Mouse (Mus musculus): ENCODE measurements around the gene Renbp. TPM values are rescaled to one million over a fixed set of nuclear protein-coding genes. Genes with fewer than 3 reads are reported as not detected.

The Renbp gene
- 1 to 10 TPM; 5.4 to 6.4 TPM for total RNA-seq (2021)
- long read RNA-seq, experiment 1, partial matches to known transcripts: 0 of 6 reads
- long read RNA-seq, experiment 1, other reads (novel, unspliced or antisense): 2 of 6 reads
- long read RNA-seq, experiment 2, transcript Renbp-202 (11 exons, 1,418 nt): major isoform, 6 of 7 reads
- long read RNA-seq, experiment 2, partial matches to known transcripts: 1 of 7 reads
- long read RNA-seq, experiment 2, other reads (novel, unspliced or antisense): 0 of 7 reads

- intact Hi-C loops (cut with DNase I): no loop called here
- DNase-seq (ENCODE audit: low spot score in 2 of 2): peak in 1 of 2 experiments; percentile 11
These were observed at the start of gene Renbp for GRCm38 (mm10) chrX:73930402-73931062. Gene Renbp (minus strand): TSS chrX:73930850.

DNA sequence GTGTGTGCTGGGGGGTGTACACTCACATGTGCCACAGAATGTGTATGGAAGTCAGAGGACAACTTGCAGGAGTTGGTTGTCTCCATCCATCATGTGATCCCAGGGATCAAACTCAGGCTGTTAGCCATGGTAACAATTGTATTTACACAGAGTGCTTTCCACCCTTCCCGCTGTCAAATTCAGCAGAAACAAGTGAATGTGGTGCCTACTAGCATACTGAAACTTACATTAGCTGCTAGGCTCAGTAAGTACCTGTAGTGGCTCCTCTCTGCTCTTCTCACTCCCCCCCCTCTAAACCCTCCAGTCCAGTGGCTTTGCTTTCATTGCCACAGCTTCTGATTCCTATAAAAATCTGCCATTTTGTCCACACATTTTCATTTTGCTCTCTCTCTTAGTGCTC lies 47.1 kb upstream of the Renbp start:
- no peak for DNase-seq (ENCODE audit: low spot score in 2 of 2)
- intact Hi-C loops (cut with DNase I): no loop called here

GRCm38 (mm10) chrX:73976283-73976682 lies 45.6 kb upstream of the Renbp start:
- intact Hi-C loops (cut with DNase I): no loop called here
- DNase-seq (ENCODE audit: low spot score in 2 of 2): no peak

DNA sequence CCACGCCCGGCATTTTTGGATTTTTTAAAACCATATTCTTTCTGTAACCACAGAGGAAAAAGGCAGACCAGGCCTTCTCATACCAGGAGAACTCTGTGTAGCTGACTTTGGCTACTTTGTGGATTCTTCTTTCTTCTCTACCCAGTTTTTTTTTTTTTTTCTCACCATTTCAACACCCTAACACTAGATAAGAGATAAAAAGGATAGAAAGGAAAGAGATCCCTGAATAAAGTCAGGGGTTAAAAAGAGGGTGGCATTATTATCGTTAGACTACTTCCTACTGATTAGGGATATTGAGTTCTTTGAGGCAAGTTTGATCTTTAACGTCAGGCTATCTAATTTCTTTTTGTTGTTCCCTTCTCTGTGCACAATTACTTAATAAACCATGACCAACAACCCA lies 42.1 kb upstream of the Renbp start:
- intact Hi-C loops (cut with DNase I): no loop called here
- DNase-seq (ENCODE audit: low spot score in 2 of 2): no peak

- intact Hi-C loops (cut with DNase I): no loop called here
- DNase-seq (ENCODE audit: low spot score in 2 of 2): no peak
These were observed 40.1 kb upstream of the Renbp start for GRCm38 (mm10) chrX:73970781-73971180.

DNA sequence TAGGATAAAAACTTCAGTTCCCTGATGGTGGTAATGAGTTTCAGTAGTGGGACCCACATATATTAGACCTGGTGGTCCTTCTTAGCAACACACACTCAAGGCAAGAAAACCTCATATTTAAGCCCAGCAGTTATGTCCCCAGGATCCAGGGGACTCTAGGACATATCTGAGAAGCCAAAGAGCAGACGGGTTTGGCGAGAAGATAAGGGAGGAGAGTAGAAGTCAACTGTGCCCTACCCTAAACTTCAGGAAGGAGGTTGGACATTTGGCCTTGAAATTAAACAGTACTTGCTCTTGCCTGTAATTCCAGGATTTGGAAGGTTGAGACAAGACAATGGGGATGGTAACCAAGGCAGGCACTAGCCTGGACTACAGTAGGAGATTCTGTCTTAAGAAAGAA lies 39.1 kb upstream of the Renbp start:
- intact Hi-C loops (cut with DNase I): loop anchor here (5.0 kb wide), 2 partner anchors 53 to 443 kb away; partner anchors contain the start of gene Irak1
- no peak for DNase-seq (ENCODE audit: low spot score in 2 of 2)

DNA sequence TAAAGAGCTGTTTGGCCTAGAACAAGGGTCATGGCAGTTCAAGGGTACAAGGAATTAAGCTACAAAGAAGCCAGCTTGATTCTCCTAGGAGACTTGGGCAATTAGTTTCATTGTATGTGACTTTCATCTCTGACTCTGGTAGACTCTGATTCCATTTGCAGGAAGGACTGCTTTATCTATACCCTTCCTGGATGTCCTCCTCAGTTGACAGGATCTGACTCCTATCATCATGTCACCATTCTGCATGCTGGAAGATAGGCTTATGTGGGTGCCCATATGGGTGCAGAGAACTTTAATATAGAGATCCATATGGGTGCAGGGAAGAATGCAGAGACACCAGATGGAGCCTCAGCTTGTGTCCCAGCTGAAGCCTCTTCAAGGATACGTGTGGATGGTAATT lies 38.5 kb upstream of the Renbp start:
- intact Hi-C loops (cut with DNase I): loop anchor here (5.0 kb wide), 2 partner anchors 53 to 443 kb away; partner anchors contain the start of gene Irak1
- DNase-seq (ENCODE audit: low spot score in 2 of 2): no peak

- intact Hi-C loops (cut with DNase I): loop anchor here (5.0 kb wide), 2 partner anchors 55 to 445 kb away; partner anchors contain the start of gene Irak1
- DNase-seq (ENCODE audit: low spot score in 2 of 2): peak; percentile 87 to 93
These were observed 36.8 kb upstream of the Renbp start for GRCm38 (mm10) chrX:73967177-73968075.

GRCm38 (mm10) chrX:73966248-73967176 lies 35.9 kb upstream of the Renbp start, which contains the start of gene Hcfc1:
Gene Hcfc1 (minus strand): TSS chrX:73966357.
- intact Hi-C loops (cut with DNase I): loop anchor here (5.0 kb wide), 2 partner anchors 56 to 446 kb away; partner anchors contain the start of gene Irak1

DNA sequence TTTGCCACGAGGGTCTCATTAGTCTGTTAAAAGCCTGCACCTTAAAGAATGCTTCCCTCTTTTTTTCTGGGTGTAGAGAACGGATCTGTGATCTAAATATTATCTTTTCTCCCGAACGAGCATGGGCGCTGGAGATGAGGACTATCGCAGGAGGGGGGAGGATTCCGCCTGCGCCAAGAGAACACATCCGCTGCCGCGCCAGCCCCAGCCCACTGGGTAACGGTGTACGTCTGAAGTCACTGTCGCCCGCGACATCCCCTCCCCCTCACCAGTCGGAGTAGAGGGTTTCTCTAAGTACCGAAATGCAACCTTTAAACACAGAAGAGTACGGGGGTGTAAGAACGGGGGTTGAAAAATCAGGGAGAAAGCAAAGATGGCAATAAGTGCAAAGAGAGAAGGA lies 34.7 kb upstream of the Renbp start:
- peak; percentile 67 to 76 for DNase-seq (ENCODE audit: low spot score in 2 of 2)
- intact Hi-C loops (cut with DNase I): loop anchor here (5.0 kb wide), 2 partner anchors 57 to 447 kb away; partner anchors contain the start of gene Irak1

More at GRCm38 (mm10) chrX:73966248-73967176, 35.9 kb upstream of the Renbp start, which contains the start of gene Hcfc1:
- peak; percentile 88 to 91 for DNase-seq (ENCODE audit: low spot score in 2 of 2)

DNA sequence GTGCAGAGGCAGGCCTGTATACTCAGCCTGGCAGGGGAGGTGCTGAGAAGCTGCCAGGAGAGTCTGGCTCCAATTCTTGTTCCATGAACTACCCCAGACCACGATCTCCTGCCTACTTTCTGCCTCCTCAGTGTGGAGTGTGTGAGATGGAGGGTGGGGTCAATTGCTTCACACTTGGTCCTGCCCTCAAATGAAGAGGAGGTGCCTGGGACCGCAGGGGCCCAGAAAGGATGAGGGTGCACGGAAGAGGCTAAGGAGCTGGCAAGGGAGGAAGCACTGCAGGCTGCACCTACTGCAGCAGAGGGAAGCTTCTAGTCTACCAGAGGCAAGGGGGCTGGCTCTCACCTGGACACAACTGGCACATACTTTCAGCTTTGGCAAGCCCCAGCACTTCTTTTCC lies 33.7 kb upstream of the Renbp start:
- DNase-seq (ENCODE audit: low spot score in 2 of 2): no peak
- intact Hi-C loops (cut with DNase I): no loop called here

DNA sequence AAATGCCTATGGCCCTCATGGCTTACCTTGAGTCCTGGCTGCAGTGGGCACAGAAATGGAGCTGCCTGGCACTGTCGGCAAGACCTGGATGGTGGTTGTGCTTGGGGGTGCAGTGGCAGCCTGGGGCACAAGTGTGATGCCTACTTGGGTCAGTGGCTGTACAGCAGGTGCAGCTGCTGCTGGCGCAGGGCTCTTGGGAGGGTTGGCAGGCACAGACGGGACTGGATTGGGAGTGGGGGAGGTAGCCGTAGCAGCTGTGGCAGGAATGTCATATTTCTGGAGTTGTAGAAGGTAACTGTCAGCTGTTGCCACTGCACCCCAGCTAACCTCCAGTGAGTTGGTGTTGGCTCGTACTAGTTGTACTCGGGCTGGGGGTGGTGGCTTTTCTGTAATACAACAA lies 24.3 kb upstream of the Renbp start:
- intact Hi-C loops (cut with DNase I): no loop called here
- DNase-seq (ENCODE audit: low spot score in 2 of 2): no peak

DNA sequence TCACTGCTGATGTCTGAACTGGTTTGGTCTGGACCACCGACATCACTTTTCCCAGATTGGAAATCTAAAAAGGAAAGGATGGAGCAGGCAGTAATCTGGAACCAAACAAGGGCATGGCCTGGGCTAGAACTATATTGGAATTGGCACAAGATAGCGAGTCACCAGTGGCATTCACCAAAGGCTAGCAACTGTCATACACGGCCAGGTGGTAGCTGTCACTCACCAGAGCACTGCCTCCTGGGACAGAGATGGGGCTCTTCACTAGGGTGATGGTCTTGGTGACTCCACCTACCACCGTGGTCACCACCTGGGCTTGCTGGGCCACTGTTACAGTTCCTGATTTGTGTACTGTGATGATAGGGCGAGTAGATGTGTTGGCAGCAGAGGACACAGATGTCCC lies 22.0 kb upstream of the Renbp start:
- intact Hi-C loops (cut with DNase I): no loop called here
- DNase-seq (ENCODE audit: low spot score in 2 of 2): no peak

- intact Hi-C loops (cut with DNase I): loop anchor here (5.0 kb wide), 1 partner anchor 152 kb away; no protein-coding TSS in a partner anchor
- DNase-seq (ENCODE audit: low spot score in 2 of 2): no peak
These were observed 18.7 kb upstream of the Renbp start for GRCm38 (mm10) chrX:73949341-73949740.

DNA sequence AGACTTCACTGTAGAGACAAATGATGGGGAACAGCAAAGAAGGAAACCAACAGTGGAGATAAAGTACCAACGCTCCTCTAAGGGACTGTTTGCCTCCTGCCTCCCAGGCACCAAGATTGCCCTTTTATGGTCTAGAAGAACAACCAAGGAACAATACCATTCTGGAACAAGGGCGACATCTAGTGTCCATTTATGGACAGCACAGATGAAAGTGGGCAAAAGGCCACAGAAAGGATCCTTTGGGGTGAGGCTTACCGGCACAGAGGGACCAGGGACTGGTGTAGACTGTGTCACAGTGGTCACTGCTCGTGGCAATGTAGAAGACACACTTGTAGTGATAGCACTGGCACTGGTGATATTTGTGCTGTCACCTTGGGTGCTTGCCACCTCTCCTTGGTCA lies 18.0 kb upstream of the Renbp start:
- intact Hi-C loops (cut with DNase I): loop anchor here (5.0 kb wide), 1 partner anchor 151 kb away; no protein-coding TSS in a partner anchor
- peak; percentile 55 to 74 for DNase-seq (ENCODE audit: low spot score in 2 of 2)

- no peak for DNase-seq (ENCODE audit: low spot score in 2 of 2)
- intact Hi-C loops (cut with DNase I): loop anchor here (1.0 to 5.0 kb wide), 2 partner anchors 12 to 150 kb away; no protein-coding TSS in a partner anchor
These were observed 16.2 kb upstream of the Renbp start for GRCm38 (mm10) chrX:73946896-73947295.

DNA sequence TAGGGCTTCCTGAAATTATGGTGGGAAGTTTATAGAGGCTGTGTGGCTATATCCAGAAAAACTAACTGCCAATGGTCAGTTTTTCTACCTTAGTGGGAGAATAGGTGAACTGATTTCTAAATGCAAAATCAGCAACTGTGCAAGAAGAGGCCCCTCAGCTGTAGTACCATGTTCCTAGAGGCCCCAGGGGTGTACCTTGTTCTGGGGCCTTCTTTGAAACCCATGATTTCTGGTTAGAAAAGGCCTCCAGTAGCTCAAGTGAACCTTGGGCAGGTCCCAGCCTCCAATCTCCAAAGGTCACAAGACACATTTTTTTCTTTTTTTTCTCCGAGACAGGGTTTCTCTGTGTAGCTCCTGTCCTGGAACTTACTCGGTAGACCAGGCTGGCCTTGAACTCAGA lies 11.6 kb upstream of the Renbp start:
- intact Hi-C loops (cut with DNase I): no loop called here
- no peak for DNase-seq (ENCODE audit: low spot score in 2 of 2)

GRCm38 (mm10) chrX:73941860-73942259 lies 11.2 kb upstream of the Renbp start:
- no peak for DNase-seq (ENCODE audit: low spot score in 2 of 2)
- intact Hi-C loops (cut with DNase I): no loop called here
